Mouse (Mus musculus) liver, embryonic 11.5 days (tissue): ENCODE measurements around the gene Snd1. TPM values are rescaled to one million over a fixed set of nuclear protein-coding genes. Genes with fewer than 3 reads are reported as not detected.

Experiments
- ATAC-seq: fragments of 200-750 bp; cut with Nextera tagmentation; replicated peaks from 2 replicates; pipeline ENCODE4 v1.8.0; 2017; ENCODE audit warnings: moderate number of reproducible peaks, mild to moderate bottlenecking, moderate TSS enrichment, moderate library complexity; ENCODE audit not compliant: low FRiP score
- DNase-seq: peaks from one replicate; pipeline ENCODE4 v3.0.0-alpha.2; 2017; ENCODE audit warnings: low spot score
- H3K27ac ChIP-seq: fragments of 300-500 bp; sonication (generic); 2 replicates; pipeline ENCODE4 v1.5.1; 2014; ENCODE audit warnings: mild to moderate bottlenecking, low read depth, low read length, control low read depth
- H3K27me3 ChIP-seq: fragments of 300-500 bp; sonication (generic); replicated peaks from 2 replicates; pipeline ENCODE4 v1.6.1; 2014; ENCODE audit warnings: low read length, mixed read lengths; ENCODE audit not compliant: control insufficient read depth, insufficient read depth
- H3K36me3 ChIP-seq: fragments of 300-500 bp; sonication (generic); 2 replicates; pipeline ENCODE4 v1.6.1; 2014; ENCODE audit warnings: mild to moderate bottlenecking, low read length, moderate library complexity, mixed read lengths; ENCODE audit not compliant: control insufficient read depth, insufficient read depth
- H3K4me1 ChIP-seq: fragments of 300-500 bp; sonication (generic); replicated peaks from 2 replicates; pipeline ENCODE4 v1.6.1; 2014; ENCODE audit warnings: low read length, mixed read lengths; ENCODE audit not compliant: control insufficient read depth, insufficient read depth
- H3K4me2 ChIP-seq: fragments of 300-500 bp; sonication (generic); 2 replicates; pipeline ENCODE4 v1.6.1; 2014; ENCODE audit warnings: mild to moderate bottlenecking, control low read depth, moderate library complexity
- H3K4me3 ChIP-seq: fragments of 300-500 bp; sonication (generic); 2 replicates; pipeline ENCODE4 v1.5.1; 2014; ENCODE audit warnings: low read depth, low read length, control low read depth
- H3K9ac ChIP-seq: fragments of 300-500 bp; sonication (generic); 2 replicates; pipeline ENCODE4 v1.6.1; 2014; ENCODE audit warnings: low read depth, low read length, control low read depth
- H3K9me3 ChIP-seq: fragments of 300-500 bp; sonication (generic); 2 replicates; pipeline ENCODE4 v1.6.1; 2016; ENCODE audit warnings: low read length, inconsistent platforms, mixed read lengths; ENCODE audit not compliant: control insufficient read depth
- WGBS: fragments of 180-500 bp; shearing (Covaris S2); extraction: QIAGEN DNeasy Blood & Tissue Kit; methylation state at CpG from one replicate; pipeline ENCODE4 v1.1.7; 2014; 5-methylcytosine and 5-hydroxymethylcytosine counted together
- polyA plus RNA-seq: library from polyadenylated mRNA; unstranded; fragments of >200 nt; fragmentation: Nextera tagmentation; extraction: Ambion mirVana; gene quantifications from 2 replicates; pipeline ENCODE4 v1.2.1, GENCODE M21; 2014

Gene Snd1
- polyA plus RNA-seq, 1 experiment from 2014 or later: 107 TPM

DNA sequence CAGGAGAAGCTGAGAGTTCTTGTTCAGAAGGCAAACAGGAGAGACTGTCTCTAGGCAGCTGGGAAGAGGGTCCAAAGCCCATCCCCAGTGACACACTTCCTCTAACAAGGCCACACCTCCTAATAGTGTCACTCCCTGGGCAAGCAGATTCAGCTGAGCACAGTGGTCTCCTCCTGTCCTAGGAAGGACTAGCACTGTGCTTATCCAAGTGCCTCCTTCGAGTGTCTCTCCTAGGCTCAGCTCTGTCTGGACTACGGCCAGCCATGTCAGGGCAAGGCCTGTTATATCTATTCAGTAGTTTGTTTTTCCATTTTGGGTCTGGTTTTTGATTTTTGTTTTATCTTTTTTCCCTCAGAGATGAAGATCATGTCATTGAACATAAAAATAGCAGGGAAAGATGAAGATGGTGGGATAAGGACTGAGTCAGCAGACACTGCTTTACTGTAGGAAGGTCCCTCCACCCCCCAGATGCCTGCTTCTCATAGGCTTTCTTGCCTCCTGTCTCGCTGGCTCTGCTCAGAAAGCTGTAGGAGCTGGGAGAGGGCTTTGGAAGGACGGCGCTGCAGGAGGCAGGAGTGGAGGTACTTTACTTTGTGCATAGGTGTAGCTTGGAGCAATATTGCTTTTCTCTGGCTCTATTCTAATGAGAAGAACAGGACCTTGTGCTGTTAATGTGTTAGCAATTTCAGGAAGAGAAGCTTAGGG is 86.5 kb downstream of the Snd1 start:
- H3K4me1 ChIP-seq: no peaks in the 10 kb centered on the region
- H3K27ac ChIP-seq: no peak overlapping the region
- H3K36me3 ChIP-seq: peaks cover 2% of the 10 kb centered on the region; the same call in 1 of the 2 replicates
- WGBS: 89% methylated on average over 5 of the region's 5 CpGs
- no peaks in the 10 kb centered on the region for H3K27me3 ChIP-seq
- no peak overlapping the region for H3K4me2 ChIP-seq
- DNase-seq (no peak), ATAC-seq (no peak)
- H3K9ac ChIP-seq: no peak overlapping the region
- H3K4me3 ChIP-seq: no peak overlapping the region
- no peaks in the 10 kb centered on the region for H3K9me3 ChIP-seq

DNA sequence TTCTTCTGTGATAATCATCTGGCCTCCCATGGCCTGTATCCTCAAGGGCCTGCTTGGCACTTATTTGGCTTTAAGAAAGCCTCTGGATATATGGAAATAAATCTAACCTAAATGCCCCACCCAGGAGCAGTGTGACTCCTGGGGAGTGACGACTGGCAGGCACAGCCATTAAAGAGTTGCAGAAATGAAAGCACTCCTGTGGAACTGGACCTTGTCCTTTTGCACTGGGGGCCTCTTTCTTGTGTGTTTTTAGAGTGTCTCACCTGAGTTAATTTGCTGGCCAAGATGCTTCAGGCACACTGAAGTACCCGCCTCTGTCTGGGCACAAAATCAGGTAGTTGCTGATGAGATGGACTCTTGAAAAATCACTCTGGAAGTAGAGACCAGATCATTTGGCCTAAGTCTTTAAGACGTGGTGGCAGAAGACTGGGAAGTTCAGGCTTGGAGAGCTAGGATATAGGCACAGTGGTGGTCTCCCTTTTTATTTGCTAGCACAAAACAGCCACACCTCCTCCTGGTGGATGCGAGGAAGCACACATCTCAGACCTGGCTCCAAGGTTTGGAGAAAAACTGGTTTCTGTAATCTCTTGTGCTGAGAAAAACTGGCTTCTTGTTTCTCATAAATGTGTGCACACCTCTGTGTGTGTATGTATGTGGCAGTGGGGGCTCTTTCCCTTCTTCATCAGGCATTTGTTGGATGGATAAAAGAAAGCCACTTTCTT is 87.5 kb downstream of the Snd1 start:
- no peak for DNase-seq
- Histone ChIP-seq H3K9ac (no peak overlapping the region), H3K4me3 (no peak overlapping the region), H3K4me1 (no peaks in the 10 kb centered on the region), H3K36me3 (peaks cover 2% of the 10 kb centered on the region; the same call in 1 of the 2 replicates), H3K27me3 (no peaks in the 10 kb centered on the region), H3K27ac (no peak overlapping the region), H3K4me2 (no peak overlapping the region), H3K9me3 (no peaks in the 10 kb centered on the region)
- ATAC-seq: no peak
- WGBS: 85% methylated on average over 4 of the region's 4 CpGs

- Histone ChIP-seq H3K27ac (no peak overlapping the region), H3K27me3 (no peaks in the 10 kb centered on the region), H3K36me3 (peaks cover 2% of the 10 kb centered on the region; the same call in 1 of the 2 replicates), H3K9ac (no peak overlapping the region), H3K4me3 (no peak overlapping the region), H3K4me2 (no peak overlapping the region), H3K9me3 (no peaks in the 10 kb centered on the region), H3K4me1 (no peaks in the 10 kb centered on the region)
- DNase-seq: no peak
- 66% methylated on average over 6 of the region's 6 CpGs for WGBS
- no peak for ATAC-seq
Measured at GRCm38 (mm10) chr6:28567978-28568377, 93.0 kb downstream of the Snd1 start.

GRCm38 (mm10) chr6:28571946-28572345 is 97.0 kb downstream of the Snd1 start:
- WGBS: 79% methylated on average over 2 of the region's 2 CpGs

DNA sequence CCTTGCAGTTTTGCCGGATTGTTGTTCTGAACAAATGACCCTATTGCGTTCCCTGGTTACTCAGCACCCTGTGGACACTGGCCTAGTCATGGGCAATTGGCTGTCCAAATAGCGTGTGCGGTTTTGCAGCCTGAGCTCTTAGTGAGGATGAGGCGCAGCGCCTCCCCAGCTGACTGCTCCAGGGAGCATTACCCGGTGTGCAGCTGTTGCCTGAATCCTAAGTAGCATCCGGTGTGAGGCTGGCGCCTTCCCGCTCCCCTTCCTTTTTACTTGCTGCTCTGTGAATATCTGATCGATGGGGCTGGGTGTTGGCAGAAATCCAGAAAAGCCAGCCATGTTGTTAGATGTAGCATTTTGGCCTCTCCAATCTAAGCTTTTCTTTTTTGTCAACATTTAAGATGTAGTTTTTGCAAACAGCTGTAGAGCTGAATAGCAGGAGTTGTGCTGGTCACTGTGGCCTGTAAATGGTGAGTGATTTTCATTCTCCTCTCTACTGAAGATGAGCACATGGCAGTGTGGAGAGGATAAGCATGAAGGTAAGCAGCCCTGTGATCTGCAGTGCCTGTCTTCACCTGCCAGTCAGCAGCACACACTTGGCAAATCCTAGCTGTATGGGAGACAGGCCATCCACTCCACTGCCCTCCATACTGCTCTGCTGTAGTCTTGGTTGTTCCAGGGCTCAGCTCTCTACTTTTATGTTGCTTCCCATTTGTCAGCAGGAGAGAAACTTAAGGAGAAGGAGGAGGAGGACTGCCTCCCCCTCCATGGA is 98.2 kb downstream of the Snd1 start:
- Histone ChIP-seq H3K9me3 (no peaks in the 10 kb centered on the region), H3K4me2 (no peak overlapping the region), H3K27me3 (no peaks in the 10 kb centered on the region), H3K4me1 (peaks cover 7% of the 10 kb centered on the region; the same call in 1 of the 2 replicates), H3K36me3 (no peaks in the 10 kb centered on the region), H3K27ac (no peak overlapping the region), H3K4me3 (no peak overlapping the region), H3K9ac (no peak overlapping the region)
- 86% methylated on average over 11 of the region's 11 CpGs for WGBS
- ATAC-seq (no peak), DNase-seq (no peak)

More at GRCm38 (mm10) chr6:28571946-28572345, 97.0 kb downstream of the Snd1 start:
- H3K4me3 ChIP-seq: no peak overlapping the region
- no peak overlapping the region for H3K27ac ChIP-seq
- H3K36me3 ChIP-seq: no peaks in the 10 kb centered on the region
- ATAC-seq (no peak), DNase-seq (no peak)
- no peaks in the 10 kb centered on the region for H3K27me3 ChIP-seq
- no peak overlapping the region for H3K9ac ChIP-seq
- peaks cover 7% of the 10 kb centered on the region; the same call in 1 of the 2 replicates for H3K4me1 ChIP-seq
- H3K4me2 ChIP-seq: no peak overlapping the region
- no peaks in the 10 kb centered on the region for H3K9me3 ChIP-seq

GRCm38 (mm10) chr6:28576356-28577264 is 101.7 kb downstream of the Snd1 start:
- WGBS: 73% methylated on average over 14 of the region's 14 CpGs
- no peaks in the 10 kb centered on the region for H3K9me3 ChIP-seq
- no peak overlapping the region for H3K4me3 ChIP-seq
- H3K36me3 ChIP-seq: no peaks in the 10 kb centered on the region
- no peak overlapping the region for H3K27ac ChIP-seq
- H3K27me3 ChIP-seq: no peaks in the 10 kb centered on the region
- no peak overlapping the region for H3K4me2 ChIP-seq
- no peak overlapping the region for H3K9ac ChIP-seq
- H3K4me1 ChIP-seq: peaks cover 7% of the 10 kb centered on the region; the same call in 1 of the 2 replicates
- DNase-seq: no peak
- ATAC-seq: peak; percentile 26; the same call in 1 of the 2 replicates

GRCm38 (mm10) chr6:28582847-28583246 is 107.9 kb downstream of the Snd1 start:
- no peaks in the 10 kb centered on the region for H3K27me3 ChIP-seq
- ATAC-seq (no peak), DNase-seq (no peak)
- H3K9ac ChIP-seq: no peak overlapping the region
- no peaks in the 10 kb centered on the region for H3K9me3 ChIP-seq
- H3K4me3 ChIP-seq: no peak overlapping the region
- no peaks in the 10 kb centered on the region for H3K4me1 ChIP-seq
- no peak overlapping the region for H3K27ac ChIP-seq
- WGBS: 92% methylated on average over 3 of the region's 3 CpGs
- H3K4me2 ChIP-seq: no peak overlapping the region
- no peaks in the 10 kb centered on the region; the same call in 1 of the 2 replicates for H3K36me3 ChIP-seq

GRCm38 (mm10) chr6:28583399-28583798 is 108.5 kb downstream of the Snd1 start:
- H3K4me2 ChIP-seq: no peak overlapping the region
- 94% methylated on average over 2 of the region's 2 CpGs for WGBS
- H3K36me3 ChIP-seq: no peaks in the 10 kb centered on the region; the same call in 1 of the 2 replicates
- no peaks in the 10 kb centered on the region for H3K9me3 ChIP-seq
- no peak overlapping the region for H3K27ac ChIP-seq
- ATAC-seq: no peak
- no peak for DNase-seq
- H3K9ac ChIP-seq: no peak overlapping the region
- H3K4me3 ChIP-seq: no peak overlapping the region
- H3K27me3 ChIP-seq: no peaks in the 10 kb centered on the region
- H3K4me1 ChIP-seq: no peaks in the 10 kb centered on the region
